Comparison of ENCODE assay signal across 8 mouse cellular contexts in the genomic region with DNA sequence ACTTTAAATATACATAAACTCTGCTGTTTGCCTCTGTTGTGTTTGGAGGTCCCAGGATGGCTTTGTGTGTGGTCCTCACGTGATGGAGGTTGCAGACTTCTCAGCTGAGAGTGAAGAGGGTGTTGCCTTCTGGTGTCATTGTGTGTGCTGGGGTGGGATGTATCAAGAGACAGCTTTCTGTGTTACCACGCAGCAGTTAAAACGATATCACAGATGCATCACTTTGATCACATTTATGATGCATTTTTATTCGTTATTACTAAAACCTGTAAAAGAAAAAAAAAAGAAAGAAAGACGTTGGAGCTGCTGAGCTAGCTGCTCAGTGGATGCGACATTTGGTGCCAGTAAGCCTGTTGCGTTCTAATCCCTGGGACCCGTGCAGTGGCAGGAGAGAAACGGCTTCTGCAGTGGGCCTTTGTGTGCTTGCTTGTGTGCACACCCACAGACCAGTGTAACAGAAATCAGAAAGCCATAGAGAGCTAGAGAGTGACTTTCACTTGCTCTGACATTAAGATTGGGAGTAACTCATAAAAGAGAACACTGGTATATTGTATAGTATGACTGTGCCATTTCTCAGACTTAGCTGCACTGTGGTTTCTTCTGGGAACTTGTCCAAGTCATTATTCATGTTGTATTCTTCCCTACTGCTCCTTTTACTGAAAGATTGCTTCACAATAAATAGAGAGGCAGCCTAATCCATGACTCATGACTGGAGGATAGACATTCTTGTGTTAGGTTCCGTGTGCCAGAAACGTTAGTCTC. TPM values are rescaled to one million over a fixed set of nuclear protein-coding genes. Genes with fewer than 3 reads are reported as not detected.
DNase-seq lines count a peak whose midpoint lies in the region; ATAC-seq lines count a peak whose summit lies in the region.

No protein-coding gene starts in this region.

- no peak overlapping the region for H3K9ac ChIP-seq in limb, embryonic 12.5 days (replicated peaks)

- DNase-seq in heart, adult 11 months, result peak; percentile 80
- DNase-seq in heart, postnatal 14 days, result no peak
- DNase-seq in 3T3-L1 (ENCODE audit: low read depth, low spot score), result peak; percentile 100
- DNase-seq in adipocyte (ENCODE audit: low spot score), result peak; percentile 90
- peak; percentile 34 for DNase-seq in skeletal muscle tissue, adult 2 months (ENCODE audit: low read depth, low spot score)

- no peaks in the 10 kb centered on the region for H3K9me3 ChIP-seq in limb, embryonic 12.5 days

- H3K27me3 ChIP-seq in limb, embryonic 12.5 days, result no peaks in the 10 kb centered on the region

- peak overlapping the region; percentile 83 for H3K27ac ChIP-seq in limb, embryonic 12.5 days

- H3K4me3 ChIP-seq in limb, embryonic 12.5 days (replicated peaks), result no peak overlapping the region

- intact Hi-C loops in heart, postnatal 14 days (cut with DNase I), result no loop called here

- 46% methylated on average over 11 of the region's 11 CpGs for WGBS in limb, embryonic 12.5 days

- H3K4me2 ChIP-seq in limb, embryonic 12.5 days, result peak overlapping the region; percentile 17; the same call in 1 of the 2 replicates

- ATAC-seq in hematopoietic stem cell, adult 5-6 weeks (replicated peaks in 1 of 2; ENCODE audit: insufficient read depth in 1 of 2, low FRiP score in 2 of 2, low TSS enrichment in 1 of 2, low read depth in 1 of 2, poor library complexity in 2 of 2, severe bottlenecking in 2 of 2), result peak; percentile 87 to 88
- ATAC-seq in limb, embryonic 12.5 days (ENCODE audit: insufficient number of reproducible peaks, insufficient read depth, low FRiP score, low TSS enrichment, low read depth), result no peak; the same call in 1 of the 2 replicates
- no peak for ATAC-seq in erythroblast, adult 5-6 weeks (replicated peaks; ENCODE audit: low FRiP score, poor library complexity, severe bottlenecking)

- no peaks in the 10 kb centered on the region for H3K36me3 ChIP-seq in limb, embryonic 12.5 days

- peaks cover 41% of the 10 kb centered on the region for H3K4me1 ChIP-seq in limb, embryonic 12.5 days (replicated peaks)

RNA-seq across cellular contexts. Expression of a gene that starts 32.7 kb away (rescaled TPM):
- total RNA-seq in heart, postnatal 14 days (2021), result 10 to 100 TPM; 14.9 to 15.9 TPM
- 83.1 and 114 TPM in 2 replicates for total RNA-seq in hematopoietic stem cell, adult 5-6 weeks (2017)
- 15.7 and 16.3 TPM in 2 replicates for polyA plus RNA-seq in limb, embryonic 12.5 days (2016; fragmentation: Nextera tagmentation; extraction: Ambion mirVana)
- 13.6 and 21.9 TPM in 2 replicates for total RNA-seq in erythroblast, adult 5-6 weeks (2015; ENCODE audit: low replicate concordance)
- 11.4 and 12.0 TPM in 2 replicates for total RNA-seq in erythroblast, adult 5-6 weeks (2017; ENCODE audit: low replicate concordance)

Comparison
In these comparisons a context has a peak if more than half of its experiments do, and no peak if none do; other contexts are left out.
1. DNase-seq: peak in heart, adult 11 months (single experiment), 3T3-L1 (single experiment), adipocyte (single experiment) and skeletal muscle tissue, adult 2 months (single experiment); none in heart, postnatal 14 days (0 of 2).
2. ATAC-seq: peak in hematopoietic stem cell, adult 5-6 weeks (2 of 2); none in limb, embryonic 12.5 days (single experiment) and erythroblast, adult 5-6 weeks (single experiment).